Mouse (Mus musculus) effector memory CD4-positive, alpha-beta T cell, adult 5 months (primary cell): Measurements from ENCODE around the gene Helb. TPM values are rescaled to one million over a fixed set of nuclear protein-coding genes. Genes with fewer than 3 reads are reported as not detected.

ENCODE experiments used
- polyA plus RNA-seq: library from polyadenylated mRNA; unstranded; fragments of 100-300 nt; shearing (Covaris generic); gene quantifications from one replicate; pipeline ENCODE4 v1.2.1, GENCODE M21; 2017

The Helb gene
- polyA plus RNA-seq: 14.9 TPM

GRCm38 (mm10) chr10:120112507-120113396, at the start of gene Helb:
Helb (minus strand) TSS chr10:120112987.

Other genes with a start within 250 kb of the Helb start
- 91.2 TPM for gene Tmbim4, start 88.6 kb upstream of the Helb start, polyA plus RNA-seq
- 5.6 TPM for gene Irak3, start 89.1 kb upstream of the Helb start, polyA plus RNA-seq
- gene Llph, start 114.1 kb upstream of the Helb start, polyA plus RNA-seq: 86.7 TPM